Mouse (Mus musculus) hindbrain, embryonic 12.5 days (tissue): Measurements from ENCODE around the gene BC061237. TPM values are rescaled to one million over a fixed set of nuclear protein-coding genes. Genes with fewer than 3 reads are reported as not detected.
"Not testable (repeated sequence)": the region's sequence is repeated elsewhere in the genome, so short reads cannot be mapped to it uniquely, and the experiment has no call there.

Experiments
- ATAC-seq: fragments of 200-750 bp; cut with Nextera tagmentation; 2 replicates; pipeline ENCODE4 v1.8.0; 2017; ENCODE audit warnings: moderate TSS enrichment; ENCODE audit not compliant: low FRiP score
- H3K27ac ChIP-seq: fragments of 300-500 bp; sonication (generic); 2 replicates; pipeline ENCODE4 v1.5.1; 2016; ENCODE audit warnings: mild to moderate bottlenecking
- H3K27me3 ChIP-seq: fragments of 300-500 bp; sonication (generic); 2 replicates; pipeline ENCODE4 v1.6.1; 2016; ENCODE audit warnings: mild to moderate bottlenecking
- H3K36me3 ChIP-seq: fragments of 300-500 bp; sonication (generic); 2 replicates; pipeline ENCODE4 v1.6.1; 2016; ENCODE audit warnings: mild to moderate bottlenecking
- H3K4me1 ChIP-seq: fragments of 300-500 bp; sonication (generic); 2 replicates; pipeline ENCODE4 v1.6.1; 2016
- H3K4me2 ChIP-seq: fragments of 300-500 bp; sonication (generic); replicated peaks from 2 replicates; pipeline ENCODE4 v1.6.1; 2016; ENCODE audit warnings: mild to moderate bottlenecking
- H3K4me3 ChIP-seq: fragments of 300-500 bp; sonication (generic); 2 replicates; pipeline ENCODE4 v1.5.1; 2016; ENCODE audit warnings: mild to moderate bottlenecking
- H3K9ac ChIP-seq: fragments of 300-500 bp; sonication (generic); 2 replicates; pipeline ENCODE4 v1.6.1; 2016; ENCODE audit warnings: mild to moderate bottlenecking, moderate library complexity
- H3K9me3 ChIP-seq: fragments of 300-500 bp; sonication (generic); replicated peaks from 2 replicates; pipeline ENCODE4 v1.6.1; 2016; ENCODE audit warnings: mild to moderate bottlenecking
- WGBS: fragments of 180-500 bp; shearing (Covaris S2); methylation state at CpG from one replicate; pipeline ENCODE4 v1.1.7; 2016; 5-methylcytosine and 5-hydroxymethylcytosine counted together
- polyA plus RNA-seq: library from polyadenylated mRNA; unstranded; fragments of >200 nt; fragmentation: Nextera tagmentation; extraction: Ambion mirVana; gene quantifications from 2 replicates; pipeline ENCODE4 v1.2.1, GENCODE M21; 2016

The BC061237 gene
- polyA plus RNA-seq, result 0.26 and 0.34 TPM in 2 replicates

- H3K36me3 ChIP-seq, H3K4me2 ChIP-seq, H3K4me3 ChIP-seq, H3K9ac ChIP-seq, H3K27me3 ChIP-seq, H3K9me3 ChIP-seq, H3K4me1 ChIP-seq, ATAC-seq, H3K27ac ChIP-seq: not testable (repeated sequence)
- WGBS, result 100% methylated on average over 1 of the region's 1 CpGs
Measured at GRCm38 (mm10) chr14:44492163-44492562, at the start of gene BC061237. BC061237 (plus strand) TSS chr14:44492463.

GRCm38 (mm10) chr14:44517976-44518375, 25.7 kb downstream of the BC061237 start, which contains the start of gene Gm17093:
Gm17093 (plus strand) TSS chr14:44518276.
- ATAC-seq, H3K27me3 ChIP-seq, H3K4me2 ChIP-seq, H3K4me1 ChIP-seq, H3K36me3 ChIP-seq, H3K9me3 ChIP-seq, H3K4me3 ChIP-seq, H3K27ac ChIP-seq, H3K9ac ChIP-seq: not testable (repeated sequence)
- WGBS, result 84% methylated on average over 5 of the region's 5 CpGs

- H3K9me3 ChIP-seq, H3K27me3 ChIP-seq, H3K4me2 ChIP-seq, H3K4me1 ChIP-seq, ATAC-seq, H3K9ac ChIP-seq, H3K4me3 ChIP-seq, H3K36me3 ChIP-seq, H3K27ac ChIP-seq: not testable (repeated sequence)
- 84% methylated on average over 5 of the region's 5 CpGs for WGBS
Measured at GRCm38 (mm10) chr14:44547961-44548360, 55.7 kb downstream of the BC061237 start.

Other genes starting within 250 kb of the BC061237 start
- not detected in 2 replicates for gene Gm8220, start 206.9 kb upstream of the BC061237 start, polyA plus RNA-seq
- not detected in 2 replicates for gene Gm5930, start 153.9 kb upstream of the BC061237 start, polyA plus RNA-seq
- not detected in 2 replicates for gene Gm8229, start 127.1 kb upstream of the BC061237 start, polyA plus RNA-seq
- not detected in 2 replicates for gene Gm3371, start 81.8 kb upstream of the BC061237 start, polyA plus RNA-seq
- gene Gm8232, start 58.8 kb upstream of the BC061237 start, polyA plus RNA-seq, result not detected in 2 replicates
- gene Gm17093, start 25.8 kb downstream of the BC061237 start, polyA plus RNA-seq, result not detected in 2 replicates
- gene Gm8247, start 90.7 kb downstream of the BC061237 start, polyA plus RNA-seq, result 0.23 TPM in 1 of 2 replicates, not detected in the other
- not detected in 2 replicates for gene Gm5624, start 135.5 kb downstream of the BC061237 start, polyA plus RNA-seq
- gene Gm8257, start 214.0 kb downstream of the BC061237 start, polyA plus RNA-seq, result not detected in 2 replicates